13 mouse cellular contexts compared by ENCODE assay signal in the genomic region with DNA sequence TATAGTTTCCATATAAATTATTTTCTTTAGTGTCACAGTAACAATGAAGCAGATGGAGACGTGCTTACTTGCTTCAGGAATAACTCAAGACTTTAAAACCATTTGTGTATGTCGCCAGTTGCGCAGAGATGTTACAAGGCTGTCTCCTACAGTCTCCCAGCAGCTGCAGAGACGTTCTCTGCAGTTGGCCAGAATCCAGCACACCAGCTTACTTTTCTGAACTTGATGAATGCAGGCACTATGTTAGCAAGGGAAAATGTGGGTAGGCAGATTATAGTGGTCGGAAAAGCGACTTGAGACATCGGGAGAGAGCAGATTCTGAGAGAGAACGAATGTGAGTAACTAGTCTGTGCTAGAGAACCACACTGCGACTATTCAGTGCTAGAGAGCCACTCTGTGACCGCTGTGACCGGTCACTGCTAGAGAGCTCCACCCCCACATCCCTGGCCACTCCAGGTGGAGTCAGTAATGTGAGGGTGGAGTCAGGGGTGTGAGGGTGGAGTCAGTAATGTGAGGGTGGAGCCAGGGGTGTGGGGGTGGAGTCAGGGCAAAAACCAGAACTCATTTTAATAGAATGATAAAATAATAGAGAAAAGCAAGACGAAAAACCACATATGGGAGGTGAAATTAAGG. TPM values are rescaled to one million over a fixed set of nuclear protein-coding genes. Genes with fewer than 3 reads are reported as not detected.
A peak's percentile ranks its signal among the peaks of the same experiment; 100 is the strongest.
DNase-seq lines count a peak whose midpoint lies in the region; ATAC-seq and TF ChIP-seq lines count a peak whose summit lies in the region.
"Had no signal": no experiment of that assay in that cellular context is flagged by ENCODE, and none has a peak within 500 bp of the region (broad histone marks: within the 10 kb centered on the region; RNA-seq: fewer than 3 reads in every experiment).

No protein-coding gene starts in this region.

- no peaks in the 10 kb centered on the region for H3K4me1 ChIP-seq in lung, postnatal 0 days (ENCODE audit: insufficient read depth, low read depth, low read length)
- H3K4me1 ChIP-seq in liver, embryonic 16.5 days (ENCODE audit: control insufficient read depth, low read depth, low read length), result no peaks in the 10 kb centered on the region; the same call in 1 of the 2 replicates

- TF ChIP-seq POLR2A in brain, embryonic 14.5 days (IDR thresholded peaks at IDR 0.05; ENCODE audit: borderline replicate concordance, extremely low read depth, insufficient read depth, insufficient read length, poor library complexity, severe bottlenecking), result no peak

- WGBS in lung, postnatal 0 days, result 48% methylated on average over 12 of the region's 12 CpGs
- WGBS in liver, embryonic 16.5 days (ENCODE audit: insufficient replicate concordance), result 64% methylated on average over 12 of the region's 12 CpGs

- no peak overlapping the region for H3K4me3 ChIP-seq in lung, postnatal 0 days (ENCODE audit: low read depth, low read length)
- no peak overlapping the region for H3K4me3 ChIP-seq in liver, embryonic 16.5 days (ENCODE audit: low read depth, low read length)
- H3K4me3 ChIP-seq: layer of hippocampus, adult 2 months; midbrain, embryonic 15.5 days; neural tube, embryonic 12.5 days had no signal

- no peak for TF ChIP-seq EP300 in lung, postnatal 0 days (IDR thresholded peaks at IDR 0.05)

- peak; percentile 2 for DNase-seq in gastrocnemius, postnatal 25 days
- no peak for DNase-seq in gastrocnemius, adult 18-20 months (ENCODE audit: low spot score)
- peak; percentile 54 for DNase-seq in lung, postnatal 0 days (ENCODE audit: low spot score)
- no peak for DNase-seq in lung, postnatal 36 days
- peak; percentile 41 for DNase-seq in brain, embryonic 14.5 days (ENCODE audit: low read depth)
- no peak for DNase-seq in adrenal gland, adult 2 months
- DNase-seq in gastrocnemius, postnatal 10 days, result no peak
- DNase-seq: cerebellum, adult 18-20 months; spleen, adult 18-20 months had no signal

- H3K9ac ChIP-seq in lung, postnatal 0 days (replicated peaks; ENCODE audit: low read depth), result no peak overlapping the region
- no peak overlapping the region for H3K9ac ChIP-seq in liver, embryonic 16.5 days (ENCODE audit: low read depth, low read length)
- H3K9ac ChIP-seq: midbrain, embryonic 15.5 days; neural tube, embryonic 12.5 days had no signal

- H3K27me3 ChIP-seq in lung, postnatal 0 days (replicated peaks; ENCODE audit: insufficient read depth, low read length), result no peaks in the 10 kb centered on the region
- H3K27me3 ChIP-seq in liver, embryonic 16.5 days (ENCODE audit: control insufficient read depth, insufficient read depth, low read depth, low read length), result no peaks in the 10 kb centered on the region
- H3K27me3 ChIP-seq: midbrain, embryonic 15.5 days; neural tube, embryonic 12.5 days had no signal

- ATAC-seq in lung, postnatal 0 days, result peak; percentile 75
- ATAC-seq in liver, embryonic 16.5 days (ENCODE audit: low read depth), result peak; percentile 47; the same call in 1 of the 2 replicates
- ATAC-seq: midbrain, embryonic 15.5 days had no signal

- no peaks in the 10 kb centered on the region for H3K9me3 ChIP-seq in lung, postnatal 0 days (ENCODE audit: low read length)
- no peaks in the 10 kb centered on the region for H3K9me3 ChIP-seq in liver, embryonic 16.5 days (replicated peaks; ENCODE audit: control insufficient read depth, low read length)
- H3K9me3 ChIP-seq: midbrain, embryonic 15.5 days; neural tube, embryonic 12.5 days had no signal

- H3K27ac ChIP-seq in lung, postnatal 0 days (ENCODE audit: low read length), result no peak overlapping the region
- H3K27ac ChIP-seq in liver, embryonic 16.5 days (ENCODE audit: low read length), result no peak overlapping the region
- H3K27ac ChIP-seq: layer of hippocampus, adult 2 months; midbrain, embryonic 15.5 days; neural tube, embryonic 12.5 days had no signal

- H3K36me3 ChIP-seq in lung, postnatal 0 days (ENCODE audit: insufficient read depth, low read length), result no peaks in the 10 kb centered on the region
- H3K36me3 ChIP-seq in liver, embryonic 16.5 days (ENCODE audit: control insufficient read depth, insufficient read depth), result no peaks in the 10 kb centered on the region
- H3K36me3 ChIP-seq: midbrain, embryonic 15.5 days; neural tube, embryonic 12.5 days had no signal

- TF ChIP-seq CTCF in lung, postnatal 0 days (IDR thresholded peaks at IDR 0.05), result no peak
- TF ChIP-seq CTCF in brain, embryonic 14.5 days (IDR thresholded peaks at IDR 0.05; ENCODE audit: borderline replicate concordance, extremely low read depth, insufficient read depth, insufficient read length), result no peak

- H3K4me2 ChIP-seq in lung, postnatal 0 days (replicated peaks; ENCODE audit: low read depth, low read length), result no peak overlapping the region
- no peak overlapping the region for H3K4me2 ChIP-seq in liver, embryonic 16.5 days (ENCODE audit: low read depth, low read length)
- H3K4me2 ChIP-seq: midbrain, embryonic 15.5 days; neural tube, embryonic 12.5 days had no signal

RNA-seq across cellular contexts. Expression of a gene that starts 26.5 kb away (rescaled TPM):
- 10 to 100 TPM; 29.2 to 33.1 TPM for total RNA-seq in gastrocnemius, postnatal 25 days (2021)
- 10 to 100 TPM; 40.2 to 41.0 TPM for total RNA-seq in gastrocnemius, adult 18-20 months (2021)
- 59.9 and 65.6 TPM in 2 replicates for polyA plus RNA-seq in lung, postnatal 0 days (2015; fragmentation: Nextera tagmentation; extraction: Ambion mirVana)
- polyA plus RNA-seq in brain, embryonic 14.5 days (2012; rRNA removed), result 28.1 and 34.9 TPM in 2 replicates
- 33.3 and 37.1 TPM in 2 replicates for polyA plus RNA-seq in liver, embryonic 16.5 days (2015; fragmentation: Nextera tagmentation; extraction: Ambion mirVana)
- total RNA-seq in adrenal gland, adult 2 months (2021), result 10 to 100 TPM; 66.0 to 73.7 TPM
- 19.9 and 23.0 TPM in 2 replicates for polyA plus RNA-seq in adrenal gland, adult 2 months (2012; rRNA removed)
- 10 to 100 TPM; 38.2 to 47.5 TPM for total RNA-seq in gastrocnemius, postnatal 10 days (2021)

Comparison
In these comparisons a context has a peak if more than half of its experiments do, and no peak if none do; other contexts are left out.
1. DNase-seq: peak in gastrocnemius, postnatal 25 days (single experiment), lung, postnatal 0 days (single experiment) and brain, embryonic 14.5 days (single experiment); none in gastrocnemius, adult 18-20 months (single experiment), lung, postnatal 36 days (single experiment), adrenal gland, adult 2 months (single experiment) and gastrocnemius, postnatal 10 days (single experiment).